Mouse (Mus musculus) lung, adult 2 months (tissue): ENCODE measurements around the gene Lrch1. TPM values are rescaled to one million over a fixed set of nuclear protein-coding genes. Genes with fewer than 3 reads are reported as not detected.

ENCODE experiments used
- DNase-seq: peaks from one replicate; pipeline ENCODE4 v3.0.0; 2022
- H3K4me1 ChIP-seq: fragments of 200-500 bp; 2 replicates; pipeline ENCODE4 v1.6.1; 2011; ENCODE audit warnings: low read length; ENCODE audit not compliant: control insufficient read depth, insufficient read depth
- H3K4me3 ChIP-seq: fragments of 200-500 bp; replicated peaks from 2 replicates; pipeline ENCODE3; 2011; ENCODE audit warnings: low read depth, mild to moderate bottlenecking, control low read depth, low read length; ENCODE audit errors: extremely low read depth
- CTCF ChIP-seq: fragments of 200-500 bp; IDR thresholded peaks from 2 replicates; pipeline ENCODE4 v1.5.1; 2011; ENCODE audit warnings: mild to moderate bottlenecking, low read length, control low read depth; ENCODE audit not compliant: insufficient read depth
- POLR2A ChIP-seq: fragments of 200-500 bp; IDR thresholded peaks from 2 replicates; pipeline ENCODE4 v1.6.1; 2011; ENCODE audit warnings: low read depth, mild to moderate bottlenecking, control low read depth, low read length, borderline replicate concordance; ENCODE audit errors: extremely low read depth
- WGBS: fragments of 180-500 bp; shearing (Covaris S2); methylation state at CpG from one replicate; pipeline ENCODE4 v1.1.7; 2018; 5-methylcytosine and 5-hydroxymethylcytosine counted together
- polyA plus RNA-seq: library from polyadenylated mRNA; depleted of rRNA; stranded (reverse); fragments of >200 nt; gene quantifications from 2 replicates; pipeline ENCODE4 v1.2.3, GENCODE M21; 2012

The Lrch1 gene
- polyA plus RNA-seq, 1 experiment: 22.6 TPM

- no peak overlapping the region for H3K4me3 ChIP-seq
- TF ChIP-seq POLR2A (no peak), CTCF (no peak)
- H3K4me1 ChIP-seq: peaks cover 16% of the 10 kb centered on the region
- 85% methylated on average over 7 of the region's 7 CpGs for WGBS
- no peak for DNase-seq
Observed at GRCm38 (mm10) chr14:74884920-74885319, 62.8 kb downstream of the Lrch1 start.

GRCm38 (mm10) chr14:74884024-74884680 lies 63.5 kb downstream of the Lrch1 start:
- WGBS: 43% methylated on average over 13 of the region's 13 CpGs

GRCm38 (mm10) chr14:74883204-74883603 lies 64.5 kb downstream of the Lrch1 start:
- TF ChIP-seq CTCF: no peak
- Histone ChIP-seq H3K4me1 (peaks cover 16% of the 10 kb centered on the region), H3K4me3 (no peak overlapping the region)
- WGBS: 51% methylated on average over 11 of the region's 11 CpGs
- DNase-seq: no peak

More at GRCm38 (mm10) chr14:74884024-74884680, 63.5 kb downstream of the Lrch1 start:
- Histone ChIP-seq H3K4me3 (no peak overlapping the region), H3K4me1 (peaks cover 16% of the 10 kb centered on the region)
- TF ChIP-seq POLR2A (no peak), CTCF (no peak)
- no peak for DNase-seq

- WGBS: 51% methylated on average over 3 of the region's 3 CpGs
- no peak for DNase-seq
- Histone ChIP-seq H3K4me1 (peaks cover 16% of the 10 kb centered on the region), H3K4me3 (no peak overlapping the region)
- TF ChIP-seq POLR2A: no peak
- no peak for TF ChIP-seq CTCF
Observed at GRCm38 (mm10) chr14:74882754-74883153, 64.9 kb downstream of the Lrch1 start.

- no peak overlapping the region for H3K4me3 ChIP-seq
- DNase-seq: no peak
- 57% methylated on average over 10 of the region's 10 CpGs for WGBS
- peaks cover 20% of the 10 kb centered on the region for H3K4me1 ChIP-seq
- no peak for TF ChIP-seq CTCF
- TF ChIP-seq POLR2A: no peak
Observed at GRCm38 (mm10) chr14:74880868-74881267, 66.8 kb downstream of the Lrch1 start.

- no peak for TF ChIP-seq CTCF
- no peak for TF ChIP-seq POLR2A
- H3K4me1 ChIP-seq: peaks cover 18% of the 10 kb centered on the region
- WGBS: 73% methylated on average over 10 of the region's 10 CpGs
Observed at GRCm38 (mm10) chr14:74879480-74879879, 68.2 kb downstream of the Lrch1 start.

GRCm38 (mm10) chr14:74877287-74877686 lies 70.4 kb downstream of the Lrch1 start:
- Histone ChIP-seq H3K4me1 (peaks cover 17% of the 10 kb centered on the region), H3K4me3 (no peak overlapping the region)
- DNase-seq: no peak
- WGBS: 37% methylated on average over 5 of the region's 5 CpGs
- TF ChIP-seq POLR2A: no peak
- TF ChIP-seq CTCF: no peak

More at GRCm38 (mm10) chr14:74879480-74879879, 68.2 kb downstream of the Lrch1 start:
- no peak overlapping the region for H3K4me3 ChIP-seq
- no peak for DNase-seq

GRCm38 (mm10) chr14:74871220-74871619 lies 76.5 kb downstream of the Lrch1 start:
- DNase-seq: peak; percentile 54

GRCm38 (mm10) chr14:74868902-74869230 lies 78.8 kb downstream of the Lrch1 start:
- TF ChIP-seq POLR2A (no peak), CTCF (no peak)
- DNase-seq: no peak
- WGBS: 63% methylated on average over 4 of the region's 4 CpGs
- H3K4me3 ChIP-seq: no peak overlapping the region
- peaks cover 47% of the 10 kb centered on the region for H3K4me1 ChIP-seq

More at GRCm38 (mm10) chr14:74871220-74871619, 76.5 kb downstream of the Lrch1 start:
- Histone ChIP-seq H3K4me1 (peaks cover 39% of the 10 kb centered on the region), H3K4me3 (no peak overlapping the region)
- WGBS: 38% methylated on average over 4 of the region's 4 CpGs
- TF ChIP-seq POLR2A (no peak), CTCF (no peak)

- TF ChIP-seq CTCF (no peak), POLR2A (no peak)
- 60% methylated on average over 2 of the region's 2 CpGs for WGBS
- H3K4me1 ChIP-seq: peaks cover 47% of the 10 kb centered on the region
- no peak overlapping the region for H3K4me3 ChIP-seq
- DNase-seq: no peak
Observed at GRCm38 (mm10) chr14:74868188-74868901, 79.3 kb downstream of the Lrch1 start.
